Mouse (Mus musculus) lung, adult 2 months (tissue): ENCODE measurements at regions not wholly inside any gene's neighbourhood (a gene's known extent, or its start where the extent isn't known, plus 50 kb on each side); places are given as distances from the start of the nearest gene placed in this dataset.

Experiments used
- CTCF ChIP-seq: fragments of 200-500 bp; IDR thresholded peaks from 2 replicates; pipeline ENCODE4 v1.5.1; 2011; ENCODE audit warnings: mild to moderate bottlenecking, low read length, control low read depth; ENCODE audit not compliant: insufficient read depth
- POLR2A ChIP-seq: fragments of 200-500 bp; IDR thresholded peaks from 2 replicates; pipeline ENCODE4 v1.6.1; 2011; ENCODE audit warnings: low read depth, mild to moderate bottlenecking, control low read depth, low read length, borderline replicate concordance; ENCODE audit errors: extremely low read depth

GRCm38 (mm10) chr14:79890682-79891081 is 93.2 kb upstream of the Olfm4 start:
- TF ChIP-seq CTCF (no peak), POLR2A (no peak)
